Mouse (Mus musculus) G1E (cell line): Measurements from ENCODE around the gene Rpl24.

ENCODE experiments used
- CTCF ChIP-seq: IDR thresholded peaks from 2 replicates; pipeline ENCODE4 v1.5.1; 2012; ENCODE audit warnings: low read depth, low read length, inconsistent platforms, mixed read lengths
- POLR2AphosphoS5 ChIP-seq: IDR thresholded peaks from 2 replicates; pipeline ENCODE4 v1.6.1; 2012; ENCODE audit warnings: low read depth, low read length, inconsistent platforms; ENCODE audit not compliant: insufficient replicate concordance

GRCm38 (mm10) chr16:55974256-55974902, 8.3 kb downstream of the Rpl24 start:
- TF ChIP-seq CTCF: no peak
- no peak for TF ChIP-seq POLR2AphosphoS5
